Mouse (Mus musculus) lung, postnatal 0 days (tissue): ENCODE measurements at regions not wholly inside any gene's neighbourhood (a gene's known extent, or its start where the extent isn't known, plus 50 kb on each side); places are given as distances from the start of the nearest gene placed in this dataset.

ENCODE experiments used
- CTCF ChIP-seq: IDR thresholded peaks from 2 replicates; pipeline ENCODE4 v1.5.1; 2016; ENCODE audit warnings: antibody characterized with exemption, mild to moderate bottlenecking
- EP300 ChIP-seq: IDR thresholded peaks from 2 replicates; pipeline ENCODE4 v1.6.1; 2016; ENCODE audit warnings: antibody characterized with exemption, mild to moderate bottlenecking, control low read depth

- TF ChIP-seq CTCF (no peak), EP300 (no peak)
Observed at GRCm38 (mm10) chr4:21407850-21408249, 277.9 kb downstream of the Prdm13 start.
